Mouse (Mus musculus) bone marrow macrophage, adult 2 months (primary cell): ENCODE data around the gene Pigl.

Source experiments
- CTCF ChIP-seq: IDR thresholded peaks from 2 replicates; pipeline ENCODE4 v1.5.1; 2012; ENCODE audit warnings: low read depth, mild to moderate bottlenecking, low read length, moderate library complexity
- POLR2A ChIP-seq: IDR thresholded peaks from 2 replicates; pipeline ENCODE4 v1.6.1; 2012; ENCODE audit warnings: mild to moderate bottlenecking, low read depth, low read length, borderline replicate concordance

GRCm38 (mm10) chr11:62510956-62511355 is 52.7 kb downstream of the Pigl start:
- TF ChIP-seq POLR2A (no peak), CTCF (no peak)
